Mouse (Mus musculus) urinary bladder, postnatal 10 days (tissue): ENCODE measurements around the gene Ttll12.

ENCODE experiments used
- DNase-seq: peaks from one replicate; pipeline ENCODE4 v3.0.0; 2022; ENCODE audit warnings: low spot score

The Ttll12 gene

GRCm38 (mm10) chr15:83563327-83563856, 31.6 kb downstream of the Ttll12 start, which contains the start of the genes Tspo and Mcat:
TSS of gene Tspo (plus strand) at chr15:83563592.
TSS of gene Mcat (minus strand) at chr15:83563787.
- peak; percentile 26 for DNase-seq

- DNase-seq = no peak
Measured at GRCm38 (mm10) chr15:83562626-83563270, 32.2 kb downstream of the Ttll12 start.

- no peak for DNase-seq
Measured at GRCm38 (mm10) chr15:83560941-83561477, 33.9 kb downstream of the Ttll12 start.

- DNase-seq = peak; percentile 44
Measured at GRCm38 (mm10) chr15:83555161-83555974, 39.6 kb downstream of the Ttll12 start.

GRCm38 (mm10) chr15:83553831-83554230, 41.1 kb downstream of the Ttll12 start:
- no peak for DNase-seq

- DNase-seq = no peak
Measured at GRCm38 (mm10) chr15:83550137-83550536, 44.8 kb downstream of the Ttll12 start.

- no peak for DNase-seq
Measured at GRCm38 (mm10) chr15:83547144-83547543, 47.8 kb downstream of the Ttll12 start.

- no peak for DNase-seq
Measured at GRCm38 (mm10) chr15:83546029-83546428, 48.9 kb downstream of the Ttll12 start.

- DNase-seq = no peak
Measured at GRCm38 (mm10) chr15:83541647-83542287, 53.2 kb downstream of the Ttll12 start.

- DNase-seq = no peak
Measured at GRCm38 (mm10) chr15:83539905-83540304, 55.1 kb downstream of the Ttll12 start.

GRCm38 (mm10) chr15:83538855-83539254, 56.1 kb downstream of the Ttll12 start:
- no peak for DNase-seq

GRCm38 (mm10) chr15:83535890-83536231, 59.1 kb downstream of the Ttll12 start:
- DNase-seq = no peak

- no peak for DNase-seq
Measured at GRCm38 (mm10) chr15:83534960-83535889, 59.7 kb downstream of the Ttll12 start.

- no peak for DNase-seq
Measured at GRCm38 (mm10) chr15:83532606-83533005, 62.4 kb downstream of the Ttll12 start.

GRCm38 (mm10) chr15:83531961-83532469, 62.9 kb downstream of the Ttll12 start:
- DNase-seq = no peak

- DNase-seq = no peak
Measured at GRCm38 (mm10) chr15:83530688-83531087, 64.3 kb downstream of the Ttll12 start.

GRCm38 (mm10) chr15:83530233-83530632, 64.7 kb downstream of the Ttll12 start:
- no peak for DNase-seq

- DNase-seq = no peak
Measured at GRCm38 (mm10) chr15:83529765-83530164, 65.2 kb downstream of the Ttll12 start.

GRCm38 (mm10) chr15:83528892-83529291, 66.1 kb downstream of the Ttll12 start:
- no peak for DNase-seq

- DNase-seq = no peak
Measured at GRCm38 (mm10) chr15:83527747-83528146, 67.2 kb downstream of the Ttll12 start.

- DNase-seq = no peak
Measured at GRCm38 (mm10) chr15:83527092-83527437, 67.9 kb downstream of the Ttll12 start.
